Mouse (Mus musculus) small intestine, adult 2 months (tissue): Measurements from ENCODE around the gene Cldnd2.

Experiments
- CTCF ChIP-seq: fragments of 200-500 bp; IDR thresholded peaks from 2 replicates; pipeline ENCODE4 v1.5.1; 2012; ENCODE audit warnings: low read depth, mild to moderate bottlenecking, control low read depth, inconsistent platforms, low read length, moderate library complexity, mixed read lengths; ENCODE audit not compliant: insufficient replicate concordance, insufficient read length; ENCODE audit errors: extremely low read depth
- POLR2A ChIP-seq: fragments of 200-500 bp; IDR thresholded peaks from 2 replicates; pipeline ENCODE4 v1.6.1; 2012; ENCODE audit warnings: low read depth, mild to moderate bottlenecking, control low read depth, inconsistent platforms, low read length, moderate library complexity

DNA sequence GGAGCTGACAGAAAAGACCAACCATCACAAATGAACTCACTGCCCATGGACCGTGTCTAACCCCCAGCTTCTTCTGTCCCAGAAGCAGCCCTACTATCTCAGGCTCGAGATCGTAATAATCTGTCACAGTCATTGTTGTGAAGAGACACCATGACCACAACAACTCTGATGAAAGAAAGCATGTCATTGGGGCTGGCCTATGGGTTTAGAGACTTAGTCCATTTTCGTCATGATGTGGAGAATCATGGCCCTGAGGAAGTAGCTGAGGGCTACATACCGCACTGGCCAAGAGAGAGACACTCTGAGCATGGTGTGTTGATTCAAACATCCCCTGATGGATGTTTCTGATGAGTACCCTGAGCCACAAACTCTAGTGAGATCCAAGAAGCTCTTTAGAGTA, 5.9 kb upstream of the Cldnd2 start:
- TF ChIP-seq CTCF (no peak), POLR2A (no peak)
